Mouse (Mus musculus) kidney, adult 2 months (tissue): ENCODE results near the gene Scarb1. TPM values are rescaled to one million over a fixed set of nuclear protein-coding genes. Genes with fewer than 3 reads are reported as not detected.

Experiments
- DNase-seq: peaks from one replicate; pipeline ENCODE4 v3.0.0; 2021
- H3K27ac ChIP-seq: fragments of 200-500 bp; 2 replicates; pipeline ENCODE4 v1.5.1; 2012; ENCODE audit warnings: low read depth, low read length, control low read depth, inconsistent platforms; ENCODE audit not compliant: insufficient read depth
- H3K27me3 ChIP-seq: fragments of 200-500 bp; replicated peaks from 2 replicates; pipeline ENCODE4 v1.6.1; 2012; ENCODE audit warnings: mild to moderate bottlenecking, moderate library complexity, low read length, inconsistent platforms; ENCODE audit not compliant: control insufficient read depth, insufficient read depth
- H3K36me3 ChIP-seq: fragments of 200-500 bp; 2 replicates; pipeline ENCODE4 v1.6.1; 2012; ENCODE audit warnings: mild to moderate bottlenecking, moderate library complexity, low read length, inconsistent platforms; ENCODE audit not compliant: control insufficient read depth, insufficient read depth
- H3K4me1 ChIP-seq: fragments of 200-500 bp; 2 replicates; pipeline ENCODE4 v1.6.1; 2011; ENCODE audit warnings: low read length; ENCODE audit not compliant: control insufficient read depth, insufficient read depth
- H3K4me3 ChIP-seq: fragments of 200-500 bp; 2 replicates; pipeline ENCODE4 v1.5.1; 2011; ENCODE audit warnings: mild to moderate bottlenecking, low read depth, low read length, control low read depth; ENCODE audit not compliant: insufficient read depth
- CTCF ChIP-seq: fragments of 200-500 bp; conservative IDR thresholded peaks from 2 replicates; pipeline ENCODE4 v1.5.1; 2011; ENCODE audit warnings: low read depth, mild to moderate bottlenecking, control low read depth, low read length, moderate library complexity, mixed read lengths; ENCODE audit not compliant: insufficient read depth, insufficient read length
- POLR2A ChIP-seq: fragments of 200-500 bp; IDR thresholded peaks from one replicate; pipeline ENCODE4 v1.6.1; 2011; ENCODE audit warnings: low read depth, low read length, control low read depth
- WGBS: fragments of 180-500 bp; shearing (Covaris S2); methylation state at CpG from one replicate; pipeline ENCODE4 v1.1.7; 2018; 5-methylcytosine and 5-hydroxymethylcytosine counted together
- polyA plus RNA-seq: library from polyadenylated mRNA; depleted of rRNA; stranded (reverse); fragments of >200 nt; gene quantifications from 2 replicates; pipeline ENCODE4 v1.2.3, GENCODE M21; 2012

Gene Scarb1
- polyA plus RNA-seq, 1 experiment = 35.5 TPM

DNA sequence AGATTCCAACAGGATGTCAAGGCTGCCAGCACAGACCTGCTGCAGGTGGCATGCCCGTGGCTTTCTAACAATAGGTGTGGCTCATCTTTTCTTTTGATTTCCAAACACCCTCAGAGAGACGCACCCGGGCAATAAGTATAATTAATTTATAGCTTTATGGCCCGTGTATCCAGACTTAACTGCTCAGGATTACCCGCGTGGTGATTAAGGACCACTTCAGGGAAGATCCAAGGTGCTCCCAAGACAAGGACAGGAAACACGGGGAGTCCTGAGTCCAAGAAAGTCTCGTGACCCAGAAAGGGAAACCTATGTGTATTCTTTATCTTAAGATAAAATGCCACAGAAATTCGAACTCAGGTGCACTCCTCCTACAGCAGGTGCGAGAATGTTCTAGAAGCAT, 49.5 kb downstream of the Scarb1 start:
- no peaks in the 10 kb centered on the region for H3K36me3 ChIP-seq
- DNase-seq = no peak
- TF ChIP-seq POLR2A (no peak), CTCF (no peak)
- no peaks in the 10 kb centered on the region for H3K27me3 ChIP-seq
- H3K4me1 ChIP-seq = no peaks in the 10 kb centered on the region
- no peak overlapping the region for H3K4me3 ChIP-seq
- H3K27ac ChIP-seq = no peak overlapping the region
- 72% methylated on average over 10 of the region's 10 CpGs for WGBS

DNA sequence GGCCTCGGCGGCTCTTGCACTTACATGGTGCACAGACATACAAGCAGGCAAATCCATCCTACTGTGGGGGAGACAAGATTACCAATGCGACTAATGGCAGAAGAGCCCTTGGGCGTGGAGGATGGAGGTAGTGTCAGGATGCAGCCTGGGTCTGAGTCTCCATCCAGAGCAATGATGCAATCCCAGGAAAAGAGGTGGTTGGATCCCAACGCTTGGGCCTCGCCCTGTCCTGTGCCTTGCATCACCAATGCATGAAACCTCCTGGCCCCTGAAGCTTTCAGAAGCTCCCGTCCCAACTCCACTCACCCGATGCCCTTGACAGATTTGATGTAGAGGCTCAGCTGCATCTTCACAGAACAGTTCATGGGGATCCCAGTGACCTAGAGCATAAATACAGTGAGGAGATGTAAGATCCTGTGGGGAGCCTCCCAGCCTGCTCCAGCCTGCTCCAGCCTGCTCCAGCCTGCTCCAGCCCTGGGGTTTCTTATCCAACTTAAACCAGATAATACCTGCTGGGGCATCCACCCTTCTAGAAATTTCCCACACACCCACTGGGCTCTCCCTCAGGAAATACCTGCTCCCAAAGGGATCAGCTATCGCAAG, 53.7 kb downstream of the Scarb1 start:
- Histone ChIP-seq H3K4me3 (no peak overlapping the region), H3K4me1 (no peaks in the 10 kb centered on the region; the same call in 1 of the 2 replicates), H3K36me3 (no peaks in the 10 kb centered on the region), H3K27ac (no peak overlapping the region), H3K27me3 (no peaks in the 10 kb centered on the region)
- no peak for TF ChIP-seq CTCF
- TF ChIP-seq POLR2A = no peak
- DNase-seq = no peak
- WGBS = 96% methylated on average over 9 of the region's 9 CpGs

- Histone ChIP-seq H3K4me1 (no peaks in the 10 kb centered on the region; the same call in 1 of the 2 replicates), H3K27ac (no peak overlapping the region), H3K36me3 (no peaks in the 10 kb centered on the region), H3K27me3 (no peaks in the 10 kb centered on the region), H3K4me3 (no peak overlapping the region)
- 81% methylated on average over 11 of the region's 11 CpGs for WGBS
- DNase-seq = no peak
- TF ChIP-seq POLR2A (no peak), CTCF (no peak)
Observed at GRCm38 (mm10) chr5:125286090-125286489, 54.8 kb downstream of the Scarb1 start.

DNA sequence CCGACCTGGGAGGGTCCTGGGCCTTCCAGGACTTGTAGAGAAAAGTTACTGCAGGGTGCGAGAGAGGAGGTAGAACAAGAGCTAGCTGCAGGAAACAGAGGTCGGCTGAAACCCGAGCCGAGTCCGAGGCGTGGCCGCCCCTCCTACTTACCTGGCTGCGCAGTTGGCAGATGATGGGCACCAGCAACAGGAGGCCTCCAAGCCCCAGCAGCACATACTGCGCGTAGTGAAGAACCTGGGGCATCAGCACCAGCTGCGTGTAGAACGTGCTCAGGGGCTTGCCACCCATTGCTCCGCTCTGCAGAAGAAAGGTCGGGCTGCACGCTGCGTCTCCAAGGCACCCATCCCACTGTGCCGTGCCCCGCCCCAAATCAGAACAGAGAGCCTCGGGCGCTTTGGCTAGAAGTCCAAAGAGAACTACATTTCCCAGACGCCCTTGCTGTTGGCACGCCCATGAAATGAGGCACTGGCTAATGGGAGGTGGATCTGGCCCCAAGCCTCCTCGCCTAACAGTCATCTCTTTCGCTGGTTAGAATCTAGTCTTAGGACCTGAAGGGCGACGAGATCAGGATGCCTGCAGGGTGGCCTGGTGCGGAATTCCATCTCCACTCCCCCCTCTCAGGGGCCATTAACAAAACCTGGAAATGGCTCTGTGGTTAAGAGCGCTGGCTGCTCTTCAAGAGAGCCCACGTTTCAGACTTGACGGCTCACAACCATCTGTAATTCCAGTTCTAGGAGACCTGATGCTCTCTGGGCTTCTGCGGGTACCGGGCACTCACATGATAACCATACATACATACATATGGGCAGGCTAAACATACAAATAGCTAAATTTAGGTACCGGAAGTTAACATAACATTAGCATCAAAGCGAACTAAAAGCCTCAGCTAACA, 56.9 kb downstream of the Scarb1 start:
- no peaks in the 10 kb centered on the region for H3K36me3 ChIP-seq
- TF ChIP-seq POLR2A (no peak), CTCF (no peak)
- peak; percentile 64 for DNase-seq
- WGBS = 28% methylated on average over 35 of the region's 35 CpGs
- H3K4me1 ChIP-seq = no peaks in the 10 kb centered on the region; the same call in 1 of the 2 replicates
- H3K27me3 ChIP-seq = no peaks in the 10 kb centered on the region
- H3K27ac ChIP-seq = no peak overlapping the region
- peak overlapping the region; percentile 18; the same call in 1 of the 2 replicates for H3K4me3 ChIP-seq

GRCm38 (mm10) chr5:125279216-125279615, 61.7 kb downstream of the Scarb1 start:
- Histone ChIP-seq H3K36me3 (no peaks in the 10 kb centered on the region), H3K27me3 (no peaks in the 10 kb centered on the region), H3K4me3 (no peak overlapping the region), H3K4me1 (no peaks in the 10 kb centered on the region; the same call in 1 of the 2 replicates), H3K27ac (no peak overlapping the region)
- no peak for DNase-seq
- TF ChIP-seq CTCF = no peak
- no peak for TF ChIP-seq POLR2A
- 73% methylated on average over 7 of the region's 7 CpGs for WGBS

GRCm38 (mm10) chr5:125278314-125278713, 62.6 kb downstream of the Scarb1 start:
- no peaks in the 10 kb centered on the region for H3K36me3 ChIP-seq
- no peak overlapping the region for H3K27ac ChIP-seq
- 28% methylated on average over 6 of the region's 6 CpGs for WGBS
- no peaks in the 10 kb centered on the region for H3K27me3 ChIP-seq
- no peak overlapping the region for H3K4me3 ChIP-seq
- no peak for TF ChIP-seq POLR2A
- peak; percentile 57 for TF ChIP-seq CTCF
- H3K4me1 ChIP-seq = no peaks in the 10 kb centered on the region
- DNase-seq = peak; percentile 21

GRCm38 (mm10) chr5:125277313-125277712, 63.6 kb downstream of the Scarb1 start:
- DNase-seq = no peak
- Histone ChIP-seq H3K36me3 (no peaks in the 10 kb centered on the region), H3K27me3 (no peaks in the 10 kb centered on the region), H3K27ac (no peak overlapping the region), H3K4me3 (no peak overlapping the region), H3K4me1 (no peaks in the 10 kb centered on the region)
- 93% methylated on average over 6 of the region's 6 CpGs for WGBS
- TF ChIP-seq POLR2A (no peak), CTCF (no peak)
